Mouse (Mus musculus) MEL (cell line): ENCODE results near the gene Pde1c.

Source experiments
- CTCF ChIP-seq, 3 experiments: IDR thresholded peaks in 2 of 3; conservative IDR thresholded peaks in 1 of 3; 2 replicates each; pipeline ENCODE4 v1.5.1; 2011 to 2012; ENCODE audit warnings: low read length in 3 of 3, low read depth in 2 of 3, mild to moderate bottlenecking in 2 of 3, improper control_type of control experiment in 1 of 3, inconsistent platforms in 1 of 3, mixed read lengths in 1 of 3, moderate library complexity in 1 of 3; ENCODE audit not compliant: control insufficient read depth in 1 of 3, insufficient read depth in 1 of 3, poor library complexity in 1 of 3, severe bottlenecking in 1 of 3
- TAL1 ChIP-seq: IDR thresholded peaks from 2 replicates; pipeline ENCODE4 v1.6.1; 2012; ENCODE audit warnings: mild to moderate bottlenecking, inconsistent platforms, low read length, moderate library complexity, mixed read lengths
- UBTF ChIP-seq: IDR thresholded peaks from 2 replicates; pipeline ENCODE4 v1.6.1; 2012; ENCODE audit warnings: low read depth, mild to moderate bottlenecking, inconsistent platforms, low read length, improper control_type of control experiment, moderate library complexity, borderline replicate concordance; ENCODE audit not compliant: insufficient read depth

- no peak for TF ChIP-seq CTCF (IDR thresholded peaks at IDR 0.05 in 2 of 3, conservative IDR thresholded peaks at IDR 0.05 in 1 of 3; ENCODE audit: control insufficient read depth in 1 of 3, insufficient read depth in 1 of 3, low read depth in 2 of 3, low read length in 3 of 3, poor library complexity in 1 of 3, severe bottlenecking in 1 of 3)
- TF ChIP-seq UBTF = no peak
- no peak for TF ChIP-seq TAL1
Observed at GRCm38 (mm10) chr6:56158217-56158616, 410.7 kb downstream of the Pde1c start.
